Mouse (Mus musculus) MEL (cell line): ENCODE results near the gene Mex3a. TPM values are rescaled to one million over a fixed set of nuclear protein-coding genes. Genes with fewer than 3 reads are reported as not detected.

ENCODE experiments used
- DNase-seq: peaks from one replicate; pipeline ENCODE4 v3.0.0; 2011; ENCODE audit warnings: low read depth, low spot score
- H3K27ac ChIP-seq: 2 replicates; pipeline ENCODE4 v1.5.1; 2012; ENCODE audit warnings: low read depth, mild to moderate bottlenecking, control low read depth, low read length, moderate library complexity; ENCODE audit not compliant: control insufficient read depth
- H3K27me3 ChIP-seq, 2 experiments: fragments of 150-350 bp in 1 of 2; sonication (generic) in 1 of 2; 2 replicates each; pipeline ENCODE4 v1.6.1; 2012; ENCODE audit warnings: low read length in 2 of 2, mild to moderate bottlenecking in 2 of 2, improper control_type of control experiment in 1 of 2, moderate library complexity in 1 of 2; ENCODE audit not compliant: insufficient read depth in 2 of 2, control insufficient read depth in 1 of 2
- H3K36me3 ChIP-seq, 2 experiments: 2 replicates each; pipeline ENCODE4 v1.6.1; 2012 to 2014; ENCODE audit warnings: low read length in 2 of 2, improper control_type of control experiment in 1 of 2, inconsistent platforms in 1 of 2, mild to moderate bottlenecking in 1 of 2; ENCODE audit not compliant: insufficient read depth in 2 of 2, control insufficient read depth in 1 of 2
- H3K4me1 ChIP-seq, 2 experiments: fragments of 150-350 bp in 1 of 2; sonication (generic) in 1 of 2; 2 replicates each; pipeline ENCODE4 v1.6.1; 2012; ENCODE audit warnings: low read length in 2 of 2, improper control_type of control experiment in 1 of 2, mild to moderate bottlenecking in 1 of 2; ENCODE audit not compliant: insufficient read depth in 2 of 2, control insufficient read depth in 1 of 2
- H3K4me3 ChIP-seq, 2 experiments: fragments of 150-350 bp in 1 of 2; sonication (generic) in 1 of 2; 2 replicates each; pipeline ENCODE4 v1.5.1; 2012; ENCODE audit warnings: low read depth in 2 of 2, low read length in 2 of 2, mild to moderate bottlenecking in 2 of 2, moderate library complexity in 2 of 2, control low read depth in 1 of 2, improper control_type of control experiment in 1 of 2; ENCODE audit not compliant: control insufficient read depth in 1 of 2, insufficient read depth in 1 of 2
- H3K79me2 ChIP-seq: 2 replicates; pipeline ENCODE4 v1.6.1; 2012; ENCODE audit warnings: mild to moderate bottlenecking, low read length, moderate library complexity; ENCODE audit not compliant: control insufficient read depth, poor library complexity, insufficient read depth
- H3K9ac ChIP-seq: 2 replicates; pipeline ENCODE4 v1.6.1; 2012; ENCODE audit warnings: low read depth, mild to moderate bottlenecking, control low read depth, low read length, moderate library complexity; ENCODE audit not compliant: control insufficient read depth, poor library complexity, severe bottlenecking
- H3K9me3 ChIP-seq: fragments of 150-350 bp; sonication (generic); replicated peaks from 2 replicates; pipeline ENCODE4 v1.6.1; 2012; ENCODE audit warnings: mild to moderate bottlenecking, low read length, improper control_type of control experiment, moderate library complexity; ENCODE audit not compliant: insufficient read depth
- CHD1 ChIP-seq: IDR thresholded peaks from 2 replicates; pipeline ENCODE4 v1.6.1; 2012; ENCODE audit warnings: low read depth, mild to moderate bottlenecking, inconsistent platforms, low read length, improper control_type of control experiment
- CTCF ChIP-seq, 3 experiments: IDR thresholded peaks in 2 of 3; conservative IDR thresholded peaks in 1 of 3; 2 replicates each; pipeline ENCODE4 v1.5.1; 2011 to 2012; ENCODE audit warnings: low read length in 3 of 3, low read depth in 2 of 3, mild to moderate bottlenecking in 2 of 3, improper control_type of control experiment in 1 of 3, inconsistent platforms in 1 of 3, mixed read lengths in 1 of 3, moderate library complexity in 1 of 3; ENCODE audit not compliant: control insufficient read depth in 1 of 3, insufficient read depth in 1 of 3, poor library complexity in 1 of 3, severe bottlenecking in 1 of 3
- ELF1 ChIP-seq: IDR thresholded peaks from 2 replicates; pipeline ENCODE4 v1.6.1; 2014; ENCODE audit warnings: low read depth, mild to moderate bottlenecking, inconsistent platforms, low read length, improper control_type of control experiment, moderate library complexity
- EP300 ChIP-seq, 2 experiments: IDR thresholded peaks; 2 replicates each; pipeline ENCODE4 v1.6.1; 2011; ENCODE audit warnings: improper control_type of control experiment in 2 of 2, low read length in 2 of 2, low read depth in 1 of 2, mild to moderate bottlenecking in 1 of 2
- ETS1 ChIP-seq: IDR thresholded peaks from 2 replicates; pipeline ENCODE4 v1.6.1; 2012; ENCODE audit warnings: low read depth, mild to moderate bottlenecking, inconsistent platforms, low read length, improper control_type of control experiment, moderate library complexity
- GATA1 ChIP-seq: IDR thresholded peaks from 2 replicates; pipeline ENCODE4 v1.6.1; 2011; ENCODE audit warnings: low read depth, low read length, improper control_type of control experiment
- HCFC1 ChIP-seq: IDR thresholded peaks from 2 replicates; pipeline ENCODE4 v1.6.1; 2012; ENCODE audit warnings: low read depth, mild to moderate bottlenecking, inconsistent platforms, low read length, improper control_type of control experiment, moderate library complexity
- MAX ChIP-seq: IDR thresholded peaks from 2 replicates; pipeline ENCODE4 v1.6.1; 2011; ENCODE audit warnings: low read length, improper control_type of control experiment
- MAZ ChIP-seq: IDR thresholded peaks from 2 replicates; pipeline ENCODE4 v1.6.1; 2012; ENCODE audit warnings: low read depth, mild to moderate bottlenecking, inconsistent platforms, low read length, improper control_type of control experiment
- MYC ChIP-seq: IDR thresholded peaks from 2 replicates; pipeline ENCODE4 v1.6.1; 2011; ENCODE audit warnings: low read depth, mild to moderate bottlenecking, low read length, improper control_type of control experiment, moderate library complexity
- NELFE ChIP-seq: IDR thresholded peaks from 2 replicates; pipeline ENCODE4 v1.6.1; 2011; ENCODE audit warnings: low read depth, low read length, improper control_type of control experiment
- NRF1 ChIP-seq: IDR thresholded peaks from 2 replicates; pipeline ENCODE4 v1.6.1; 2014; ENCODE audit warnings: low read depth, mild to moderate bottlenecking, inconsistent platforms, low read length, improper control_type of control experiment, moderate library complexity; ENCODE audit not compliant: poor library complexity, insufficient read depth, severe bottlenecking
- POLR2AphosphoS2 ChIP-seq: IDR thresholded peaks from 2 replicates; pipeline ENCODE4 v1.6.1; 2011; ENCODE audit warnings: low read length, improper control_type of control experiment
- RCOR1 ChIP-seq: IDR thresholded peaks from 2 replicates; pipeline ENCODE4 v1.6.1; 2012; ENCODE audit warnings: low read depth, mild to moderate bottlenecking, inconsistent platforms, low read length, improper control_type of control experiment
- SIN3A ChIP-seq: IDR thresholded peaks from 2 replicates; pipeline ENCODE4 v1.6.1; 2012; ENCODE audit warnings: low read length, improper control_type of control experiment, inconsistent platforms
- TCF12 ChIP-seq: IDR thresholded peaks from 2 replicates; pipeline ENCODE4 v1.6.1; 2014; ENCODE audit warnings: low read depth, mild to moderate bottlenecking, inconsistent platforms, low read length, improper control_type of control experiment, moderate library complexity
- USF2 ChIP-seq, 2 experiments: IDR thresholded peaks; 2 replicates each; pipeline ENCODE4 v1.6.1; 2011 to 2012; ENCODE audit warnings: improper control_type of control experiment in 2 of 2, low read length in 2 of 2, borderline replicate concordance in 1 of 2, inconsistent platforms in 1 of 2, low read depth in 1 of 2, mild to moderate bottlenecking in 1 of 2; ENCODE audit not compliant: insufficient read depth in 1 of 2
- ZC3H11A ChIP-seq: IDR thresholded peaks from 2 replicates; pipeline ENCODE4 v1.6.1; 2012; ENCODE audit warnings: low read depth, mild to moderate bottlenecking, inconsistent platforms, low read length, improper control_type of control experiment
- ZKSCAN1 ChIP-seq: IDR thresholded peaks from 2 replicates; pipeline ENCODE4 v1.6.1; 2012; ENCODE audit warnings: low read depth, mild to moderate bottlenecking, inconsistent platforms, low read length, improper control_type of control experiment, moderate library complexity
- ZNF384 ChIP-seq: IDR thresholded peaks from 2 replicates; pipeline ENCODE4 v1.6.1; 2012; ENCODE audit warnings: low read depth, mild to moderate bottlenecking, inconsistent platforms, low read length, improper control_type of control experiment
- polyA plus RNA-seq, 2 experiments: library from polyadenylated mRNA; stranded (reverse) in 1 of 2; unstranded in 1 of 2; fragments of >175 nt in 1 of 2; fragments of >200 nt in 1 of 2; gene quantifications; 2 replicates each; pipeline versions ENCODE4 v1.2.1 to v1.2.4; 2012; ENCODE audit warnings: low replicate concordance in 2 of 2, low read depth in 1 of 2; ENCODE audit not compliant: insufficient read length in 2 of 2, insufficient read depth in 1 of 2, missing spikeins in 1 of 2
- total RNA-seq: library from RNA; depleted of rRNA; stranded (reverse); fragments of 300-350 nt; gene quantifications from 2 replicates; pipeline ENCODE4 v1.2.3, GENCODE M21; 2012

Gene Mex3a
- total and polyA plus RNA-seq, 3 experiments, result 5.5 to 10.1 TPM; not detected in 1

- TF ChIP-seq ZNF384 (peak; percentile 45; the same call in 1 of the 2 replicates), HCFC1 (peak; percentile 62; the same call in 1 of the 2 replicates), SIN3A (peak; percentile 89), ELF1 (no peak), ZKSCAN1 (no peak), ZC3H11A (peak; percentile 90), EP300 (IDR thresholded peaks at IDR 0.05; ENCODE audit: low read depth in 1 of 2, low read length in 2 of 2) (peak in 1 of 2 experiments; percentile 30; a peak in 1 of 4 replicates), TCF12 (peak; percentile 9; the same call in 1 of the 2 replicates), MYC (peak; percentile 77; the same call in 1 of the 2 replicates), CHD1 (no peak), MAZ (peak; percentile 68; the same call in 1 of the 2 replicates), MAX (peak; percentile 92), RCOR1 (0 out of 2 replicates have a peak, but pooled peaks have one; percentile 11)
- TF ChIP-seq, all 39 proteins: peak for 20
These were observed 5.8 kb upstream of the Mex3a start (continued) for GRCm38 (mm10) chr3:88526157-88527131.

DNA sequence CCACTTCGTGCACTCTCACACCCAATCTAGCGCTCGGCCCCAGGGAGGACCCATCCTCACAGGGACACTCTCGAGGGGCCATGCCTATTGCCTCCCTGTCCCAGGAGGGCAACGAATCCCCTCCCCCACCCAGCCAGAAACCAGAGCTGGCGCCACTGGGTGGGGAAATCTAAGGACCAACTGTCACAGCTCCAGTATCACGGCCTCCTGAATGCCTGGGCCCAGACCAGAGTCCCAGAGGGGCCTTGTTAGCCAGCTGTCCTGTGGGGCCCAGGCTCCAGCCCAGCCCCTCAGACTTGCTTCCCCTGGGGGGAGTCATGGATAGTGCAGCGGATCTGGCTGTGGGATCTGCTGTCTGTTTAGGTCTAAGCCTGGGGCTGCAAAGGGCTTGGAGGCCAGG is 4.6 kb upstream of the Mex3a start:
- Histone ChIP-seq H3K9me3 (no peaks in the 10 kb centered on the region), H3K4me1 (peaks cover 7 to 14% of the 10 kb centered on the region in 2 experiments), H3K27me3 (no peaks in the 10 kb centered on the region), H3K9ac (no peak overlapping the region), H3K4me3 (no peak overlapping the region), H3K27ac (no peak overlapping the region), H3K36me3 (peaks cover 0 to 4% of the 10 kb centered on the region in 2 experiments; a peak in 1 of 4 replicates), H3K79me2 (peaks cover 12% of the 10 kb centered on the region)
- TF ChIP-seq NRF1 (no peak), MAZ (no peak), NELFE (no peak), CTCF (IDR thresholded peaks at IDR 0.05 in 2 of 3, conservative IDR thresholded peaks at IDR 0.05 in 1 of 3; ENCODE audit: control insufficient read depth in 1 of 3, insufficient read depth in 1 of 3, low read depth in 2 of 3, low read length in 3 of 3, poor library complexity in 1 of 3, severe bottlenecking in 1 of 3) (no peak), ETS1 (no peak), GATA1 (no peak), USF2 (IDR thresholded peaks at IDR 0.05; ENCODE audit: borderline replicate concordance in 1 of 2, insufficient read depth in 1 of 2, low read depth in 1 of 2, low read length in 2 of 2) (no peak), POLR2AphosphoS2 (no peak), CHD1 (no peak), RCOR1 (no peak), ZC3H11A (no peak)
- no peak for DNase-seq
